Mouse (Mus musculus) thymus, postnatal 36 days (tissue): Measurements from ENCODE around the gene Tfeb.

Experiments
- DNase-seq, 2 experiments: peaks; one replicate each; pipeline ENCODE4 v3.0.0; 2022; ENCODE audit warnings: mixed read lengths in 2 of 2

Tfeb gene

DNA sequence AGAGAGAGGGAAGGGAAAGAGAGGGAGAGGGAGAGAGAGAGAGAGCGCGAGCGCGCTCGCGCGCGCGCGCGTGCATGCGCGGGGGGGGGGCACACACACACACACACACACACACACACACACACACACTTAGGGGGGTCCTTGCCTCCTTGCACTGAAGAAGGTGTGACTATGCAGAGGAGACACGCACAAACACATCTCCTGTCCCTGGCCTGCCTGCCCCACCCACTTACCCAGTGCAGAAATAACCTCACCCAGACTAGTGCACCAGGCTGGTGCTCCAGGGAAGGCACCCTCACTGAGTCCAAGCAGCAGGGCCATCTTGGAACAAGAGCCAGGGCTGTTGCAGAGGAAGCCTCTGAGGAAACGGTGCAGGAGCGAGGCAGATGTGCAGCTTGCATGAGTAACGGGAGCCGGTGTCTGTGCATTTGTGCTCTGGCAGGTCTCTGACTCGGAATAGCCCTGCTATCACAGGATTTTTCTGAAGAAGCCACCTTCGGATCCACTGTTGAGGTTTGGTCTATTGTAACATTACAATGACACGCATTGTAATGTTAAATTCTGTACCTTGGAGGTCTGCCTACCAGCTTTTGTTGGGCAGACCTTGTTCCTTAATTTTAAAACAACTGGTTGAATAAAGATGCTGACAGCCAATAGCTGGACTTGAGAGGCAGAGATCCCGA is 23.8 kb upstream of the Tfeb start:
- DNase-seq: no peak

DNA sequence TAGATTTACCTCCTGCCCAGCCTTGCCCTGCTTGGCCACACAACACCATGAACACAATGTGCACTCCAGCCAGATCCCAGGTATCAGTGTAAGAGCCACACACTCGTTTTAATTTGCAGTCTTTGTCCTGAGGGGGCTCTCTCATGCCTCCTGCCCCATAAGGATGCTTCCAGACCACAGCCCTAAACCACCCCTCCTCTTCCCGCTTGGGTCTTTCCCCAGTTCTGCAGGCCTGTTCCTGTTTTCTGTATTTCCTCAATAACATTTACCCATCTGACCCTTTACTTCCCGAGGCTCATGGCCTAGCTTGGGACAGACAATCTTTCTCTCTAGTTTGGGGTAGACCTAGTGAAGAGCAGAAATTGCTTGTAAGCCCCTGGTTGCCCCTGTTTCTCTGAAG is 21.8 kb upstream of the Tfeb start:
- no peak for DNase-seq

DNA sequence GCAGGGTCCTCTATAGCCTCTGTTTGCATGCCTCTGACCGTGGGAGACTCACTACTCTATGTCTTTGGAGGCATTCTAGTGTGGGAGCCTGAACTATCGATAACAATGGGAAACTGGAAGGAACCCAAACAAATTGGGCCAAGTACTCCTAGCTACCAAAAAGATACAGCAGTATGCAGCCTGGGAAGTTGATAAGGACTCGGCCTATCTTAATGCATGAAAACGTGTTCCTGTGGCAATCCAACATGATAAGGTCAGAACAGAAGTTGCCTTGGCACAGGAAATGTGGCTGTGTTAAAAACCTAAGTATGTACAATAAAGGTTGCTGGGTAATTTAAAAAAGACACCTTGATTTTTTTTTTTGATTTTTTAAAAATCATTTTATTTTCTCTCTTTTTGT is 15.6 kb upstream of the Tfeb start:
- no peak for DNase-seq

DNA sequence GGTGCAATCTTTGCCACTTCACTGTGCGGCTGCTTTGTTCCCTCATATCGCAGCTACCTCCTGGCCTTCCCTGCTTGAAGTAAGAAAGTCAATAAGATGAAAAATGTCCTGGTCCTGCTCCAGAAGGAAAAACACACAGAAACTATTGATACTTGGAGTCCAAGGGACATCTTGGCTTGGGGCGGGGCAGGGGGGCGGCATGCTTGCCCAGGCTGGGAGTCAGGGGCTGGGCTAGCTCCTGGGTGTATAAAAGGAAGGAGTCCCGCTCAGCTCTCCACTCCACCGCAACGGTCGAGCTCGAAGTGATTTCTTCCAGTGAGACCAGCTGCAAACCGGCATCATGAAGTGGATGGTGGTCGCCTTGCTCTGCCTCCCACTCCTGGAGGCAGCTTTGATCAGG is 10.3 kb upstream of the Tfeb start, which contains the start of gene Pgc:
Pgc (plus strand) TSS at position 277 of the 400 bp plus-strand sequence.
- no peak for DNase-seq

DNA sequence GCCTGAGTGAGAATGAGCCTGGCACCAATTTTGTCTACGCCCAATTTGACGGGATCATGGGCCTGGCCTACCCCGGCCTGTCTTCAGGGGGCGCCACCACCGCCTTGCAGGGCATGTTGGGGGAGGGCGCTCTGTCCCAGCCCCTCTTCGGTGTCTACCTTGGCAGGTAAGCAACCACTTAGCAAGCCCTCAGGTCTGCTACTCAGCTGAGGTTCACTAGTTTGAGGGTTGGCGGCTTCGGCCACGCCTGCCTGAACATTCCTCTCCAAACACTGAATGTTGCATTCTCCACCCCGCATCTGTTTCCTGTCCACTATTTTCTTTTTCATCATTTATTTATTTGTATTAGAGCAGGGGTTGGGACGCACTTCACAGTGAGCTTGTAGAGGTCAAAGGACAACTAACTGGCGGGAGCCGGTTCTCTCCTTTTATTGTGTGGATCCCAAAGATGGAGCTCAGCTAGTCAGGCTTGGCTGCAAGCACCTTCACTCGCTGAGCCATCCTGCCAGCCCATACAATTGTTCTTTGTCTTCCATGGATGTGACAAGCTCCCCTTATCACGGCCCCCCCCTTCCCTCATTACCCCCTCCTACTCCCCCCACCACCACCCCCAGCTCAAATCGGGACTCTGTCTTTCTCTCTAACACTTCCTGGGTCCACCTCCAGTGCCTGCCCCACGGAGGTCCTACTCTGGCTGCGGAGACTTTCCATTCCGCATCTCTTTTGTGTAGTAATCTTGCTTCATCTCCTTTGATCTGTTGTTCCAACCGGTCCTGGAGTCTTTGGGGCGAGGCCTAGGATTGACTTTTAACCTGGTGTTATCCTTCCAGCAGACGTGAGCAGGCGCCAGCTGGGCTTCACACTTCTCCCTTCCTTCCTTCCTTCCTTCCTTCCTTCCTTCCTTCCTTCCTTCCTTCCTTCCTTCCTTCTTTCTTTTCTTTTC is 5.9 kb upstream of the Tfeb start:
- no peak for DNase-seq

DNA sequence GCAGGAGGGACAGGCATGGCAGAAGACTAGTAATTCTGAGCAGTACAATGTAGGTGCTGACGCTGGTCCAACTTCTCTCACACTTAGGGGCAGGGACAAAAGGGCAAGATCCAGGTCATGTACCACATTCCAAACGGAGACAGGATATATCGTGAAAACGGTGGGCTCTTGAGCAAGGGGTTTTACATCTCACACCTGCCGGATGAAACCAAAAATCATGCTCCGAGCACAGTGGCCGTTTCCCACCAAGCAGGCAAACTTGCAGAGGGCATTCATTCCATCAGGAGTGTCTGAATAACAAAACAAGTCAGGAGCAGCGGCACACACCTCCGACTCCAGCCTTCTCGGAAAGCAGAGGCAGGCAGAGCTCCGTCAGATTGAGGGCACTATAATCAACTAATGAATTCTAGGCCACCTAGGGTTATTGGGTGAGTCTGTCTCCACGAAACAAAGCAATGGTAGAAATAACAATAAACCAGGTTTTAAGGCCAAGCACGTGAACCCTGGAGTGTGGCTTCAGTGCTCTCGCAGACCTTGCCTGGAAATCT is 1.2 kb upstream of the Tfeb start:
- DNase-seq: no peak

DNA sequence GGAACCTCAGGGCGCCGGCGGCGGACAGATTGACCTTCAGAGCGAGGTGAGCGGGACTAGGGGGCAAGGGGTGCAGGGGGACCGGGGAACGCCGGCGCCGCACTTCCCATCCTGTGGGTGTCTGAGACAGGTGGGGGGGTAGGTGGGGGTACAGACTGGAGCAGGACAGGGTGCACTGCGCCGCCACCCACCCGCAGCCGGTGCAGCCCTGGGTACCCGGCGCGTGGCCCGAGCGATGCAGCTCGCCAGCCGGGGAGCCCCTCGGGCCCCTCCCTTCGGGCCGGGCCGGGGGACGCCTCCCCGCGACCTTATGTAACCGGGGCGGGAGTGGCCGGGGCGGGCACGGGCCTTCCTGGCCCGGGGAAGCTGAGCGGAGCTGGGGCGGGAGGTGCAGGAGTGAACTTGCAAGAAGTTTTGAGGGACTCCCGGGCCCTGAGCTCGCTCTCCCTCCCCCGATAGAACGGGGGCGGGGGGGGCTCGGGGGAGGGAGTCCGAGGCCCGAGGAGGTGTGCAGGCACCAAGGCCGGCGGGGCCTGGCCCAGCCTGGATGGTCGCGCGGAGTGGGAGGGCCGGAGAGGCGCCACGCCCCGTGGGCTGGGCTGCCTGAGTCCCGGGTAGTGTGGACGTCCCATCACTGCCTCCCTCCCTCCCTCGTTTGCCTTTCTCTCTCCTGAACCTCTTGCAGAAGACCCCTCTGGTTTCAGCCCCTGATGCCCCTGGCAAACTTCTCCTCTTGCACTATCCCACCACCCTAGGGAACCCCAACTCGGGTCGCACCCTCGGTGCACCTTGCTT is 638 bp downstream of the Tfeb start:
- peak; percentile 68 to 73 for DNase-seq

DNA sequence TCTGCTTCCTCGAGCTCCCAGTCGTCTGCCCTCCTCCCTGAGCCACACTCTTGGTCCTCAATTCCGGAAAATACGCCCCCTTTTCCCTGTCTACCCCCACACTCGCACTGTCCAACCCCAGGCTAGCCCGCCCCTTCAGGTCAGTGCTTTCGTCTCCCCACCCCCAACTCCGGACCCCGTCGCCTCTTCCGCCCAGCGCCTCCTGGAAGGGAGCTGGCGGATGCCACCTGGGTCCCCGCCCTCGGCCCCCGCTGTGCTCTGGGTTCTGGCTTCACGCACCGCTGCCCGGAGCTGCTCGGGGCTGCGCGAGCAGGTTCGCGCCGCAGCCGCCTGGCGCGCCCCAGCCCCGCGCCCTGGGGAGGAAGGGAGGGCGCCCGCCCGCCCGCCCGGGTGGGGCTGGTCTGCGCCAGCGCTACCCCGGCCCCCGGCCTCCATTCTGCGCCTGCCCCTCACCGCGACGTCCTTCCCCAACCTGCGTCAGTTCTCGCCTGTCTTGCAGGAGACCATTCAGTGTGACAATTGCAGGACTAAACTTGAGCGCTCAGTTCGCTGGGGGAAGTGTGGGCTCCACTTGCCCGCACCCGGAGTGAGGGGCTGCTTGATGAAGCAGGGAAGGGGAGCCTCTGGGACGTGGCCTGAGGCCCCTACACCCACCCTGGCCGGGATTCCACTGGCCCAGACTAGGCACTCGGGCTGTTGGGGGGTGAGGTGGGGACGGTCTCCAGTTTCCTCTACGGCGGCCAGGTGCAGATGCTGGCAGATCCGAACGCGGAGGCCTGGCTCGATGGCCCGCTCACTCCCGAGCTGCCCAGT is 1.4 kb downstream of the Tfeb start:
- DNase-seq: peak; percentile 58 to 70

DNA sequence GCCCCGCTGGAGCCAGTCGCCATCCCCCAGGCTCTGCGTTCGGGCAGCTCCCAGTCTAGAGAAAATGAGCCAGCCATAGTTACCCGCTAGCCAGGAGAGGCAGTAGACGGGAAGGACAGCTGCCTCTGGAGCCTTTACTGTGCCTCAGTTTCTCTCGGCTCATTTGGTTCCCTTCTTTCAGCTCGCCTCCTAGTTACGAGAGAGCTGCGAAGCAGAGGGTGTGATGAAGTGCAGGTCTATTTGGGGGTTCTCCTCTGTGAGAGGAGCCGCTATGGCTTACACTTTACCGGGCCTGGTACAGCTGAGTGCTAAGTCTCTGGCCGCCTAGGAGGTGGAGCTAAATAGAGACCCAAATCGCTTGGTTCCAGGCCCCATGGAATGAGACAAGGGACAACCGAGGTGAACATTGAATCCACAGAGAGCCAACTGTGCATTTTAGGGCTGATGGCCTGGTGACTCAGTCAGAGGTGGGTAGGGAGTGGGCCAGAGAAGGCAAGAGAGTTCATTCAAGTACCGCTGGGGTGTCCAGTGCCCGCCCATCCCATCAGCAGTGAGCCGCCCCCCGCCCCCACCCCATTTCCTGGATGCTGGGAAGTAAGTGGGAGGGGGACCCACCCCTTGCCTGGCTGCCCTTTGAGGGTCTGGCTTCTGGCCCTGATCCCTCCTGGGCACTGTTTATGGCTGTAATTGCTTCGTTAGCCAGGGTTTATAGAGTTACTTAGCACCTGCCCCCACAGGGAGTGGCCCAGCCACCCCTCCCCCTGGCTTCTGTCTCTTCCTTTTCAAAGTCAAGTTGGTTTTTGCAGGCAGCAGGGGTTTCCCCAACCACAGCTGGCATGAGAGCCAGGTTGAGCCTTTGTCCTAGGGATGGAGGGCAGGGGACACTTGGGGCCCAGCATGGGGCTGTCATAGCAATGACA is 2.3 kb downstream of the Tfeb start:
- peak; percentile 40 to 55 for DNase-seq

DNA sequence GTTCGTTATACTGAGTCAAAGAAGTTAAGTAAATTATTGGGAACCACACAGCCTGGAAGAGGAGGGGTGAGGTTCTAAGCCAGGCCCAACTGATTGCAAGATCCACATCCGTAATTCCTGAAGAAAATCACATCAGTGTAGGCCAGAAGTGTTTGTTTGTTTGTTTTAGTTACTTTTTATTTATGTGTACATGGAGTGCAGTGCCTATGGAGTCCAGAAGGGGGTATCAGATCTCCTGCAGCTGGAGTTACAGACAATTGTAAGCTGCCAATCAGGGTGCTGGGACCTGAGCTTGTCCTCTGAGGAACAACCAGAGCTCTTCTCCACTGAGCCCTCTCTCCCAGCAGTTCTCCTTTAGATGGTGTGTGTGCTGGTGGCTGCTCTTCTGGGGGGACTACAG is 3.4 kb downstream of the Tfeb start:
- no peak for DNase-seq

DNA sequence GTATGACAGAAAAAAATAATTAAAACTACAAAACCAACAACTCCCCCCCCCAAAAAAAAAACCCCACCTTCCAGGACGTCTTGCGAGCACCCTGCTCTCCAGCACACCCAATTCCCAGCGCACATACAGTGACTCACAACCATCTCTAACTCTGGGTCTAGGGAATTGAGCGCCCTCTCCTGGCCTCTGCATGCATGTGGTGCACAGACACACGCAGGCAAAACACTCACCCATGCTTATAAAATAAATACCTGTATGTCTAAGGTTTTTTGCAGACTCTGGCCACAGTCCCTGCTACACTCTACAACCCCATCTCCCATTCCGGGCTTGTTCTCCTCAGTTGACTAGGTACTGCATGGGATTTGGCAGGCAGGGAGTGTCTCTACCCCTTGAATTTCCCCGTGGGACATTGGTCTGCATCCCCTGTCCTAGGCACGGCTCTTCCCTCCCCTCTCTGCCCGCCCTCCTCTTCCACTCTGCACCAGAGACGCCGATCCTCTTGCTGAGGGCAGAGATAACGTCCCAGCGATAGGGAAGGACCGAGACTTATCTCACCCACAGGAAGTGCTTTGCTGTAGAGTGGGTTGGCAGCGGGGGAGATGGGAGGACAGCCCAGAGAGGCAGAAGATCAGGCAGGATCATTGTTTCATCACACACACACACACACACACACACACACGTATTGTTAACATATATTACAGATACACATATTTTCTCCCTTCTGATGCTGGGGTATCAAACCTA is 6.3 kb downstream of the Tfeb start:
- peak; percentile 24 to 30 for DNase-seq

DNA sequence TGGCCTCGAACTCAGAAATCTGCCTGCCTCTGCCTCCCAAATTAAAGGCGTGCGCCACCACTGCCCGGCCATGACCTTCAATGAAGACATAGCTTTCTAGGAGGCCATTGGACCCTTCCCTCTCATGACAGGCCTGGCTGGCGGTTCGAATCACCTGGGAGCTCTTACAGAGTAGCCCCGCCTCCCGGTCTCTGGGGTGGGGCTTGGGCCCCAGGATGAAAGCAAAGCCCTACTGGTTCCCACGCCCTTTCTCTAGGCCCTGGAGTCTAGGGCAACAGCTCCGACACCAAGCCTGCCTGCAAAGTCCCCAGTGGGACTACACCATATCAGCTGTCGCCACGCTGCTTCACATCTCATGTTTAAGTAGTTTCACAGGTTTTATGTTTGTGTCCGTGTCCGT is 7.3 kb downstream of the Tfeb start:
- no peak for DNase-seq

DNA sequence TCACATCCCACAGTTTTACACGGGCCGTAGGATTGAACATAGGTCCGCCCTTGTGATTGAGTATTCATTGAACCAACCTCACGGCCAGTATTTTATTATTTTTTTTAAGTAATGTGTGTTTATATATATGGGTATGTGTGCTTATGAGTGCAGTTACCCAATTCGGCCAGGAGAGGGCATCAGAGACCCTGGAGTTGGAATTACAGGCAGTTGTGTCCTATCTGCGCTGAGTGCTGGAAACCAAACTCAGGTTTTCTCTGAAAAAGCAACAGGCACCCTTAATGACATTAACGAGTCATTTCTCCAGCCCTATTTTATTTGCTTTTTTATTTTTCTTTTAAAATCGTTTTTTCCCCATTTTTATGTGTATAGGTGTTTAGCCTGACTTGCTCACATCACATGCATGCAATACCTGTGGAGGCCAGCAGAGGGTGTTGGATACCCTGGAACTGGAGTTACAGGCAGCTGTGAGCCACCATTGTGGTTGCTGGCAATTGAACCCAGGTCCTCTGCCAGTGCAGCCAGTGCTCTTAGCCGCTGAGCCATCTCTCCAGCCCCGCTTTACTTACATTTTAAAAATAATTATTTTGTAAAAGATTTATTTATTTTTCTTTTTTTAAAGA is 8.0 kb downstream of the Tfeb start:
- DNase-seq: peak in 1 of 2 experiments; percentile 33

DNA sequence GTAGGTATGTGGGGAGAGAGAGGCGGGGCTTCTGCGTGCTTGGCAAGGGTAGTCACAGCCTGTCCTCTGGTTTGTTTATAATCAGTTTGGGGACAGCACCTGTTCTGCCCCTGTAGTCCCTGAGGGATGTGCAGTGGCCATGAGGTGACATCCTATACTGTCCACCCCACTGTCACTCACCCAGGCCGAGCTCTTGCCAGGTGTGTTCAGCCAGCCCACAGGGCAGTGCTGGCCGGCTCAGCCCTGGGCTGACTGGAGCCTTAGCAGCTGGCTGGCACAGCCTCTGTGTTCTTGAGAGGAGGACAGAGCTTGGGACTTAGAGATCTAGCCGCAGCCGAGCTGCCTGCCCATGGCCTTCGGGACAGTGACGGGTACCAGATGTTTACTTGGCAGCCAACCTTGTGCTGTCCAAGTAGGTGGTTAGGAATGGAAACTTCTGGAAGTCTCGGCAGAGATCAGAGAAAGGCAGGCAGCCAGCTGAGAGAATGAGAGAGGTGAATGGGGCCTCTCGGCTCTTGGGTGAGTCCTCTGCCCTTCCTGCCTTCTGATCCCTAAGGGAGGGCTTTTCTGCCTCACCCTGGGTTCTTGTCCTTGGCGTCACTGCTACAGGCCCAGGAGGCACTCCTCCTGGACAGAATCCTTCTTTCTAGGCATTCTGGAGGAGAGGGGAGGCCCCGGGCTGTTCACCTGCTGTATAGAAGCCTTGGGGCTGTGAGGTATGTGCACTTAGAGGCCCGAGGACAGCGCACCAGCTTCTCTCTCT is 12.1 kb downstream of the Tfeb start:
- DNase-seq: no peak

DNA sequence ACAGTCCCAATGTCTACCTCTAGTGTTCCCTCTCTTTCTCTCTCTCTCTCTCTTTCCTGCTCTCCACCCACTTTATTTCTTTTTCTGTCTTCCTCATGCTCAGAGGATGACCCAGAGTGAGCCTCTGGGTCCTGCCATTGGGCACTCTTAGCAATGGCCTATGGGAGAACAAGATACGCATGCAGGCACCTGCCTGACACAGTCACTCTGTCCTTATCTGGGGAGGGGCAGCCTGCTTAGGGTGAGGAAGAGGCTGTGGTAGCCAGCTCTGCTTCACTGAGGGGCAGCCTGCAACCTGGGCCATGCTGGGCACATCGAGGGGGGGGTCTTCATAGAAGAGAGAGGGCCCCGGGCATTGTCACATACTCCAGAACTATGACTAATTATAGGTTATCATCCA is 12.8 kb downstream of the Tfeb start:
- DNase-seq: no peak

DNA sequence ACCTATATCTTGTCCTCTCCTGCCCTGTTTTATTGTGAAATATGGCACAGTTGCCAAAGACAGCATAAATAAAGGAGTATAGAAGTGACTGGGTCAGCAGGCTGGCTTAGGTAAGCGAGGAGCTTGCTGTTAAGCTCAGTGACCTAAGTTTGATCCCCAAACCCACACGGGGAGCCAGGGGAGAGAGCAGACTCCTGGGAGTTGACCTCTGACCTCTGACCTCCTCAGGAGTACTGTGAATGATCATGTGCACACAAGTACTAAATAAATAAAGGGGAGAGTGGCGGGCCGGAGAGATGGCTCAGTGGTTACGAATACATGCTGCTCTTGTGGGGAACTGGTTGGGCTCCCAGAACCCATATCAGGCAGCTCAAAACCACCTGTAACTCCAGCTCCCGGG is 13.3 kb downstream of the Tfeb start:
- DNase-seq: no peak

DNA sequence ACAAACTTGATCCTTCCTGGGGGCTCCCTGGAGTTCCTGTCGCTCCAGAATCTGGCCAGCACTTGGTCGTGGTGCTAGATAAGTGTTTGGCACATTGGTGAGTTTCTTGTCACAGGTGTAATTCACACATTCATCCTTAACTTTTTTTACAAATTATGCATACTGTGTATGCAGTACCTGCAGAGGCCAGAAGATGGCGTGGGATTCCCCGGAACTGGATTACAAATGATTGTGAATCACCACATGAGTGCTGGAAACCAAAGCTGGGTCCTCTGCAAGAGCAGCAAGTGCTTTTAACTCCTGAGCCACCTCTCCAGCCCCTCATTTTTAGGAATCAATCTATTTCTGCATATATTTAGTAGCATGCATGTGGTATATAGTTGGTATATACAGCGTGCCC is 15.0 kb downstream of the Tfeb start:
- no peak for DNase-seq

DNA sequence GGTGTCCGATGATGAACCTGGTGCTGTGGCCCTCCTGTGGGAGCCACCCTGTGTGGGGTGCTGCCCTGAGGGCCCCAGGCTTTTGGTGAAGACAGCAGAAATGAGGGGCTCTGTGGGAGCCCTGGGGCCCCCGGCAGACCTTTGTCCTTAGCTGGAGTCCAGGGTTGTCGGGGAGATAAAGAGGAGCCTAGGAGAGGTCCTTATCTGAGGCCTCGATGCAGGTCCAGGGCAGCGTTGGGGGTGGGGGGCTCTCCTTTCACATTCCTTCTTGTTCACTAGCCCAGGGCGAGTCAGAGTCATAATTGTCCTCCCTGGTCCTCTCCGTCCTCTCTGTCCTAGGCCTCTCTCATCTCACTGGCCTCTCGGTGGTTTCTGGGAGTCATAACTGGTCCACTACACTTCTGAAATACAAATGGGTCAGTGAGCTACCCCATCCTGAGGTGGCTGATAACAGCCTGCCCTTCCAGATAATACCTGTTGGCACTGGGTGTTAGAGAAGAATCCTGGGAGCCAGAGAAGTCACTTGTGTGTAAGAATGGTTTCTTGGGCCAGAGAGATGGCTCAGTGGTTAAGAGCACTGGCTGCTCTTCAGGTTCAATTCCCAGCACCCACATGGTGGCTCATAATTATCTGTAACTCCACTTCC is 16.4 kb downstream of the Tfeb start:
- no peak for DNase-seq
